Mouse (Mus musculus) stomach, postnatal 0 days (tissue): ENCODE measurements around the gene Cpxm1. TPM values are rescaled to one million over a fixed set of nuclear protein-coding genes. Genes with fewer than 3 reads are reported as not detected.

Source experiments
- ATAC-seq: fragments of 200-750 bp; cut with Nextera tagmentation; 2 replicates; pipeline ENCODE4 v1.8.0; 2017; ENCODE audit not compliant: low FRiP score, low TSS enrichment
- DNase-seq: peaks from one replicate; pipeline ENCODE4 v3.0.0-alpha.2; 2016; ENCODE audit warnings: low spot score
- H3K27ac ChIP-seq: fragments of 300-500 bp; sonication (generic); replicated peaks from 2 replicates; pipeline ENCODE4 v1.5.1; 2014; ENCODE audit warnings: mild to moderate bottlenecking, control low read depth
- H3K27me3 ChIP-seq: fragments of 300-500 bp; sonication (generic); 2 replicates; pipeline ENCODE4 v1.6.1; 2014; ENCODE audit warnings: low read length; ENCODE audit not compliant: control insufficient read depth, insufficient read depth
- H3K36me3 ChIP-seq: fragments of 300-500 bp; sonication (generic); 2 replicates; pipeline ENCODE4 v1.6.1; 2014; ENCODE audit warnings: low read length, mixed read lengths; ENCODE audit not compliant: control insufficient read depth, insufficient read depth
- H3K4me1 ChIP-seq: fragments of 300-500 bp; sonication (generic); replicated peaks from 2 replicates; pipeline ENCODE4 v1.6.1; 2014; ENCODE audit warnings: antibody characterized with exemption; ENCODE audit not compliant: control insufficient read depth, insufficient read depth
- H3K4me2 ChIP-seq: fragments of 300-500 bp; sonication (generic); replicated peaks from 2 replicates; pipeline ENCODE4 v1.6.1; 2014; ENCODE audit warnings: low read depth, mild to moderate bottlenecking, control low read depth, moderate library complexity
- H3K4me3 ChIP-seq: fragments of 300-500 bp; sonication (generic); 2 replicates; pipeline ENCODE4 v1.5.1; 2014; ENCODE audit warnings: low read depth, low read length, control low read depth
- H3K9ac ChIP-seq: fragments of 300-500 bp; sonication (generic); 2 replicates; pipeline ENCODE4 v1.6.1; 2014; ENCODE audit warnings: mild to moderate bottlenecking, low read length, control low read depth, mixed read lengths
- H3K9me3 ChIP-seq: fragments of 300-500 bp; sonication (generic); 2 replicates; pipeline ENCODE4 v1.6.1; 2016; ENCODE audit warnings: low read length; ENCODE audit not compliant: control insufficient read depth
- CTCF ChIP-seq: IDR thresholded peaks from 2 replicates; pipeline ENCODE4 v1.5.1; 2016; ENCODE audit warnings: antibody characterized with exemption, low read depth, mild to moderate bottlenecking, moderate library complexity
- EP300 ChIP-seq: optimal IDR thresholded peaks from 2 replicates; pipeline ENCODE3; 2016; ENCODE audit warnings: antibody characterized with exemption
- WGBS: fragments of 180-500 bp; shearing (Covaris S2); extraction: QIAGEN DNeasy Blood & Tissue Kit; methylation state at CpG from one replicate; pipeline ENCODE4 v1.1.7; 2014; 5-methylcytosine and 5-hydroxymethylcytosine counted together
- polyA plus RNA-seq: library from polyadenylated mRNA; unstranded; fragments of >200 nt; fragmentation: Nextera tagmentation; extraction: Ambion mirVana; gene quantifications from 2 replicates; pipeline ENCODE4 v1.2.1, GENCODE M21; 2015

Cpxm1 gene
- polyA plus RNA-seq = 14.6 and 19.1 TPM in 2 replicates

GRCm38 (mm10) chr2:130397186-130397985 lies at the start of gene Cpxm1:
Gene Cpxm1 (minus strand): TSS chr2:130397574.
- H3K4me1 ChIP-seq = 0 out of 2 replicates have a peak, but pooled peaks cover 2% of the 10 kb centered on the region
- H3K4me2 ChIP-seq = peak within 1 kb of the TSS; percentile 91
- no peak within 1 kb of the TSS for H3K27ac ChIP-seq
- TF ChIP-seq CTCF = no peak
- no peak for TF ChIP-seq EP300
- ATAC-seq = peak; percentile 68
- H3K27me3 ChIP-seq = no peaks in the 10 kb centered on the region
- H3K4me3 ChIP-seq = peak within 1 kb of the TSS; percentile 56
- DNase-seq = peak; percentile 36
- under 1% methylated on average over 43 of the region's 53 CpGs for WGBS
- H3K9me3 ChIP-seq = no peaks in the 10 kb centered on the region
- H3K9ac ChIP-seq = peak within 1 kb of the TSS; percentile 58
- H3K36me3 ChIP-seq = no peaks in the 10 kb centered on the region

GRCm38 (mm10) chr2:130442162-130442561 lies 44.8 kb upstream of the Cpxm1 start:
- TF ChIP-seq EP300 (no peak), CTCF (no peak)
- no peak overlapping the region for H3K9ac ChIP-seq
- H3K27me3 ChIP-seq = no peaks in the 10 kb centered on the region
- no peak for DNase-seq
- 89% methylated on average over 10 of the region's 10 CpGs for WGBS
- no peaks in the 10 kb centered on the region for H3K4me1 ChIP-seq
- H3K36me3 ChIP-seq = peaks cover 28% of the 10 kb centered on the region
- H3K4me2 ChIP-seq = no peak overlapping the region
- H3K27ac ChIP-seq = no peak overlapping the region
- H3K4me3 ChIP-seq = no peak overlapping the region
- H3K9me3 ChIP-seq = no peaks in the 10 kb centered on the region
- ATAC-seq = no peak

GRCm38 (mm10) chr2:130439840-130440480 lies 42.6 kb upstream of the Cpxm1 start:
- peaks cover 28% of the 10 kb centered on the region for H3K36me3 ChIP-seq
- DNase-seq (no peak), ATAC-seq (no peak)
- no peak overlapping the region for H3K9ac ChIP-seq
- no peak overlapping the region for H3K27ac ChIP-seq
- H3K27me3 ChIP-seq = no peaks in the 10 kb centered on the region
- 88% methylated on average over 4 of the region's 4 CpGs for WGBS
- H3K9me3 ChIP-seq = no peaks in the 10 kb centered on the region
- no peak overlapping the region for H3K4me3 ChIP-seq
- no peak overlapping the region for H3K4me2 ChIP-seq
- no peaks in the 10 kb centered on the region for H3K4me1 ChIP-seq
- TF ChIP-seq CTCF = no peak

- Histone ChIP-seq H3K9me3 (no peaks in the 10 kb centered on the region), H3K4me2 (no peak overlapping the region), H3K36me3 (peaks cover 27% of the 10 kb centered on the region), H3K4me3 (no peak overlapping the region), H3K4me1 (no peaks in the 10 kb centered on the region), H3K9ac (no peak overlapping the region), H3K27ac (no peak overlapping the region), H3K27me3 (no peaks in the 10 kb centered on the region)
- DNase-seq = no peak
- ATAC-seq = no peak
- no peak for TF ChIP-seq CTCF
- no peak for TF ChIP-seq EP300
- WGBS = 80% methylated on average over 3 of the region's 3 CpGs
Observed at GRCm38 (mm10) chr2:130438861-130439260, 41.5 kb upstream of the Cpxm1 start.

GRCm38 (mm10) chr2:130436769-130437168 lies 39.4 kb upstream of the Cpxm1 start:
- WGBS = 94% methylated on average over 1 of the region's 1 CpGs
- Histone ChIP-seq H3K4me1 (no peaks in the 10 kb centered on the region), H3K4me2 (no peak overlapping the region), H3K27ac (no peak overlapping the region), H3K36me3 (peaks cover 22% of the 10 kb centered on the region), H3K9me3 (no peaks in the 10 kb centered on the region), H3K4me3 (no peak overlapping the region), H3K27me3 (no peaks in the 10 kb centered on the region), H3K9ac (no peak overlapping the region)
- no peak for TF ChIP-seq EP300
- TF ChIP-seq CTCF = no peak
- DNase-seq (no peak), ATAC-seq (no peak)

- ATAC-seq (0 out of 2 replicates have a peak, but pooled peaks have one; percentile 32), DNase-seq (peak; percentile 32)
- TF ChIP-seq EP300 = no peak
- peak; percentile 80 for TF ChIP-seq CTCF
Observed at GRCm38 (mm10) chr2:130433152-130433551, 35.8 kb upstream of the Cpxm1 start.

More at GRCm38 (mm10) chr2:130433152-130433551, 35.8 kb upstream of the Cpxm1 start:
- Histone ChIP-seq H3K36me3 (no peaks in the 10 kb centered on the region; the same call in 1 of the 2 replicates), H3K9ac (no peak overlapping the region), H3K4me3 (no peak overlapping the region), H3K27me3 (no peaks in the 10 kb centered on the region), H3K4me2 (no peak overlapping the region), H3K27ac (no peak overlapping the region), H3K4me1 (no peaks in the 10 kb centered on the region), H3K9me3 (no peaks in the 10 kb centered on the region)
- WGBS = 22% methylated on average over 4 of the region's 4 CpGs
